Mouse (Mus musculus) CH12.LX (cell line): Measurements from ENCODE around the gene Tmem117. TPM values are rescaled to one million over a fixed set of nuclear protein-coding genes. Genes with fewer than 3 reads are reported as not detected.

Source experiments
- DNase-seq: peaks from one replicate; pipeline ENCODE4 v3.0.0-alpha.2; 2013; ENCODE audit errors: extremely low read depth
- H3K27ac ChIP-seq: 2 replicates; pipeline ENCODE4 v1.5.1; 2012; ENCODE audit warnings: low read depth, mild to moderate bottlenecking, control low read depth, moderate library complexity; ENCODE audit not compliant: insufficient read depth
- H3K27me3 ChIP-seq: replicated peaks from 2 replicates; pipeline ENCODE3; 2012; ENCODE audit warnings: inconsistent platforms
- H3K36me3 ChIP-seq, 2 experiments: replicated peaks in 1 of 2; 2 replicates each; pipeline versions ENCODE3 to v1.6.1; 2012; ENCODE audit warnings: inconsistent platforms in 1 of 2, low read length in 1 of 2, mild to moderate bottlenecking in 1 of 2, mixed read lengths in 1 of 2, moderate library complexity in 1 of 2; ENCODE audit not compliant: control insufficient read depth in 1 of 2, insufficient read depth in 1 of 2
- H3K4me1 ChIP-seq, 2 experiments: 2 replicates each; pipeline ENCODE4 v1.6.1; 2012; ENCODE audit warnings: inconsistent platforms in 1 of 2, moderate library complexity in 1 of 2; ENCODE audit not compliant: insufficient read depth in 2 of 2, control insufficient read depth in 1 of 2
- H3K4me2 ChIP-seq: 2 replicates; pipeline ENCODE4 v1.6.1; 2012; ENCODE audit warnings: low read depth, mild to moderate bottlenecking, control low read depth; ENCODE audit not compliant: poor library complexity, insufficient read depth, severe bottlenecking
- H3K4me3 ChIP-seq, 3 experiments: fragments of 150-350 bp in 1 of 3; sonication (generic) in 1 of 3; replicated peaks in 1 of 3; 2 replicates each; pipeline versions ENCODE3 to v1.5.1; 2011 to 2012; ENCODE audit warnings: low read depth in 2 of 3, low read length in 2 of 3, mild to moderate bottlenecking in 2 of 3, moderate library complexity in 2 of 3, control low read depth in 1 of 3, improper control_type of control experiment in 1 of 3, inconsistent platforms in 1 of 3, mixed read lengths in 1 of 3; ENCODE audit not compliant: poor library complexity in 1 of 3
- H3K79me2 ChIP-seq: replicated peaks from 2 replicates; pipeline ENCODE4 v1.6.1; 2012; ENCODE audit warnings: mild to moderate bottlenecking, moderate library complexity; ENCODE audit not compliant: control insufficient read depth, poor library complexity, insufficient read depth, severe bottlenecking; ENCODE audit errors: extremely low read depth
- H3K9ac ChIP-seq: 2 replicates; pipeline ENCODE4 v1.6.1; 2012; ENCODE audit warnings: low read depth, mild to moderate bottlenecking, control low read depth, moderate library complexity; ENCODE audit not compliant: insufficient read depth
- H3K9me3 ChIP-seq: replicated peaks from 2 replicates; pipeline ENCODE3; 2012; ENCODE audit warnings: low read length, inconsistent platforms, mixed read lengths
- BHLHE40 ChIP-seq: IDR thresholded peaks from 2 replicates; pipeline ENCODE4 v1.6.1; 2011; ENCODE audit warnings: mild to moderate bottlenecking, low read depth, low read length, improper control_type of control experiment
- CTCF ChIP-seq, 2 experiments: IDR thresholded peaks in 1 of 2; conservative IDR thresholded peaks in 1 of 2; 2 replicates each; pipeline ENCODE4 v1.5.1; 2011 to 2012; ENCODE audit warnings: low read depth in 2 of 2, low read length in 2 of 2, improper control_type of control experiment in 1 of 2, inconsistent platforms in 1 of 2, mild to moderate bottlenecking in 1 of 2, moderate library complexity in 1 of 2
- E2F4 ChIP-seq: IDR thresholded peaks from 2 replicates; pipeline ENCODE4 v1.6.1; 2011; ENCODE audit warnings: low read depth, low read length, improper control_type of control experiment; ENCODE audit not compliant: insufficient replicate concordance
- EP300 ChIP-seq: IDR thresholded peaks from 2 replicates; pipeline ENCODE4 v1.6.1; 2011; ENCODE audit warnings: low read length, improper control_type of control experiment
- JUN ChIP-seq: IDR thresholded peaks from 2 replicates; pipeline ENCODE4 v1.6.1; 2011; ENCODE audit warnings: low read depth, mild to moderate bottlenecking, low read length, improper control_type of control experiment, moderate library complexity; ENCODE audit not compliant: insufficient read depth
- KAT2A ChIP-seq: IDR thresholded peaks from 2 replicates; pipeline ENCODE4 v1.6.1; 2012; ENCODE audit warnings: low read length, improper control_type of control experiment, inconsistent platforms; ENCODE audit not compliant: insufficient replicate concordance
- MAX ChIP-seq: IDR thresholded peaks from 2 replicates; pipeline ENCODE4 v1.6.1; 2011; ENCODE audit warnings: low read length, improper control_type of control experiment
- NELFE ChIP-seq: IDR thresholded peaks from 2 replicates; pipeline ENCODE4 v1.6.1; 2011; ENCODE audit warnings: low read depth, low read length, improper control_type of control experiment
- NRF1 ChIP-seq: IDR thresholded peaks from 2 replicates; pipeline ENCODE4 v1.6.1; 2014; ENCODE audit warnings: low read depth, mild to moderate bottlenecking, inconsistent platforms, low read length, improper control_type of control experiment, moderate library complexity
- RCOR1 ChIP-seq: conservative IDR thresholded peaks from 2 replicates; pipeline ENCODE4 v1.6.1; 2012; ENCODE audit warnings: low read depth, mild to moderate bottlenecking, inconsistent platforms, low read length, improper control_type of control experiment
- SIN3A ChIP-seq: IDR thresholded peaks from 2 replicates; pipeline ENCODE4 v1.6.1; 2012; ENCODE audit warnings: low read length, improper control_type of control experiment, inconsistent platforms
- TCF12 ChIP-seq: IDR thresholded peaks from 2 replicates; pipeline ENCODE4 v1.6.1; 2014; ENCODE audit warnings: low read depth, mild to moderate bottlenecking, inconsistent platforms, low read length, improper control_type of control experiment
- USF2 ChIP-seq: conservative IDR thresholded peaks from 2 replicates; pipeline ENCODE4 v1.6.1; 2011; ENCODE audit warnings: low read depth, low read length, improper control_type of control experiment
- ZC3H11A ChIP-seq: IDR thresholded peaks from 2 replicates; pipeline ENCODE4 v1.6.1; 2012; ENCODE audit warnings: low read depth, mild to moderate bottlenecking, inconsistent platforms, low read length, improper control_type of control experiment
- dilution Hi-C: fragments of 300-500 bp; cut with MboI; formaldehyde crosslinking; loops from 2 replicates; pipeline ENCODE4 v1.14.3; 2020; ENCODE audit warnings: low sequenced_read_pairs; ENCODE audit not compliant: extremely low pct_unique_long_range_greater_than_20kb, extremely low pct_ligation_motif_present
- in situ Hi-C: fragments of 300-500 bp; cut with MboI; formaldehyde crosslinking; loops from 3 replicates; pipeline ENCODE4 v1.14.3; 2019; ENCODE audit warnings: low sequenced_read_pairs, low pct_ligation_motif_present, low pct_unique_long_range_greater_than_20kb, mixed read lengths
- polyA plus RNA-seq: library from polyadenylated mRNA; unstranded; fragments of >175 nt; gene quantifications from 2 replicates; pipeline ENCODE4 v1.2.1, GENCODE M21; 2012; ENCODE audit warnings: low read depth; ENCODE audit not compliant: insufficient read length
- total RNA-seq, 2 experiments: library from RNA; depleted of rRNA; stranded (reverse); fragments of 300-350 nt in 1 of 2; fragments of >200 nt in 1 of 2; gene quantifications; 2 replicates each; pipeline ENCODE4 v1.2.3; 2012 to 2014

Gene Tmem117
- total and polyA plus RNA-seq, 3 experiments: not detected

GRCm38 (mm10) chr15:94811550-94811949 is 182.5 kb downstream of the Tmem117 start:
- DNase-seq: peak; percentile 6
- peaks cover 50% of the 10 kb centered on the region for H3K9me3 ChIP-seq

GRCm38 (mm10) chr15:94814213-94815100 is 185.4 kb downstream of the Tmem117 start:
- H3K9me3 ChIP-seq: peaks cover 44% of the 10 kb centered on the region
- H3K4me1 ChIP-seq: peaks cover 0 to 3% of the 10 kb centered on the region in 2 experiments; a peak in 1 of 4 replicates
- no peak overlapping the region for H3K4me3 ChIP-seq
- dilution Hi-C loops (no loop called here), in situ Hi-C loops (no loop called here)
- no peak for DNase-seq
- H3K79me2 ChIP-seq: no peaks in the 10 kb centered on the region
- H3K36me3 ChIP-seq: no peaks in the 10 kb centered on the region
- H3K4me2 ChIP-seq: no peak overlapping the region
- H3K9ac ChIP-seq: no peak overlapping the region
- TF ChIP-seq JUN: no peak
- no peak for TF ChIP-seq BHLHE40
- TF ChIP-seq TCF12: no peak
- TF ChIP-seq EP300: no peak
- no peak for TF ChIP-seq CTCF (conservative IDR thresholded peaks at IDR 0.05 in 1 of 2, IDR thresholded peaks at IDR 0.05 in 1 of 2; ENCODE audit: low read depth in 2 of 2, low read length in 2 of 2)
- no peak for TF ChIP-seq RCOR1
- TF ChIP-seq NELFE: no peak
- no peak for TF ChIP-seq E2F4
- H3K27me3 ChIP-seq: no peaks in the 10 kb centered on the region
- H3K27ac ChIP-seq: no peak overlapping the region

More at GRCm38 (mm10) chr15:94811550-94811949, 182.5 kb downstream of the Tmem117 start:
- H3K9ac ChIP-seq: no peak overlapping the region
- dilution Hi-C loops: no loop called here
- no peaks in the 10 kb centered on the region for H3K36me3 ChIP-seq
- H3K27me3 ChIP-seq: no peaks in the 10 kb centered on the region
- no peak overlapping the region for H3K4me2 ChIP-seq
- no peak overlapping the region for H3K27ac ChIP-seq
- H3K4me3 ChIP-seq: no peak overlapping the region
- peaks cover 0 to 3% of the 10 kb centered on the region in 2 experiments; a peak in 1 of 4 replicates for H3K4me1 ChIP-seq
- in situ Hi-C loops: no loop called here
- no peaks in the 10 kb centered on the region for H3K79me2 ChIP-seq
- TF ChIP-seq MAX (no peak), USF2 (no peak), ZC3H11A (no peak), SIN3A (no peak), KAT2A (no peak), CTCF (conservative IDR thresholded peaks at IDR 0.05 in 1 of 2, IDR thresholded peaks at IDR 0.05 in 1 of 2; ENCODE audit: low read depth in 2 of 2, low read length in 2 of 2) (no peak), NRF1 (no peak), E2F4 (no peak)
